Mouse (Mus musculus): ENCODE data around the gene Tesc. TPM values are rescaled to one million over a fixed set of nuclear protein-coding genes. Genes with fewer than 3 reads are reported as not detected.

The Tesc gene
- total RNA-seq, 2 experiments from 2014 or later, result 54.4 to 61.5 TPM

- peak; percentile 59 for DNase-seq
Observed at GRCm38 (mm10) chr5:118076721-118077592, 49.4 kb downstream of the Tesc start.

GRCm38 (mm10) chr5:118078550-118078949 lies 51.0 kb downstream of the Tesc start:
- no peak for DNase-seq

- no peak for DNase-seq
Observed at GRCm38 (mm10) chr5:118079354-118079753, 51.8 kb downstream of the Tesc start.

- no peak for DNase-seq
Observed at GRCm38 (mm10) chr5:118079839-118080250, 52.3 kb downstream of the Tesc start.

- DNase-seq, result no peak
Observed at GRCm38 (mm10) chr5:118081374-118081949, 53.9 kb downstream of the Tesc start.

GRCm38 (mm10) chr5:118081996-118082395 lies 54.5 kb downstream of the Tesc start:
- no peak for DNase-seq

- no peak for DNase-seq
Observed at GRCm38 (mm10) chr5:118083060-118083638, 55.6 kb downstream of the Tesc start.

GRCm38 (mm10) chr5:118084171-118084727 lies 56.7 kb downstream of the Tesc start:
- no peak for DNase-seq

GRCm38 (mm10) chr5:118085313-118085712 lies 57.8 kb downstream of the Tesc start:
- no peak for DNase-seq

- DNase-seq, result no peak
Observed at GRCm38 (mm10) chr5:118086956-118087355, 59.4 kb downstream of the Tesc start.

- DNase-seq, result peak; percentile 67
Observed at GRCm38 (mm10) chr5:118089102-118089501, 61.6 kb downstream of the Tesc start.

- DNase-seq, result no peak
Observed at GRCm38 (mm10) chr5:118090101-118090500, 62.6 kb downstream of the Tesc start.

GRCm38 (mm10) chr5:118090837-118091236 lies 63.3 kb downstream of the Tesc start:
- DNase-seq, result peak; percentile 33

- no peak for DNase-seq
Observed at GRCm38 (mm10) chr5:118093321-118094035, 65.9 kb downstream of the Tesc start.

- no peak for DNase-seq
Observed at GRCm38 (mm10) chr5:118095433-118095832, 67.9 kb downstream of the Tesc start.

- DNase-seq, result no peak
Observed at GRCm38 (mm10) chr5:118095849-118096248, 68.3 kb downstream of the Tesc start.

- DNase-seq, result no peak
Observed at GRCm38 (mm10) chr5:118096317-118096716, 68.8 kb downstream of the Tesc start.

- DNase-seq, result no peak
Observed at GRCm38 (mm10) chr5:118099069-118099869, 71.7 kb downstream of the Tesc start.

GRCm38 (mm10) chr5:118099870-118100478 lies 72.4 kb downstream of the Tesc start:
- no peak for DNase-seq

- DNase-seq, result no peak
Observed at GRCm38 (mm10) chr5:118105536-118105935, 78.0 kb downstream of the Tesc start.

GRCm38 (mm10) chr5:118106667-118107066 lies 79.1 kb downstream of the Tesc start:
- DNase-seq, result no peak
